Mouse (Mus musculus): ENCODE measurements around the gene Gm14399. TPM values are rescaled to one million over a fixed set of nuclear protein-coding genes. Genes with fewer than 3 reads are reported as not detected.

Gene Gm14399
- polyA plus RNA-seq (2012; rRNA removed) = 8.3 and 8.9 TPM in 2 replicates

DNA sequence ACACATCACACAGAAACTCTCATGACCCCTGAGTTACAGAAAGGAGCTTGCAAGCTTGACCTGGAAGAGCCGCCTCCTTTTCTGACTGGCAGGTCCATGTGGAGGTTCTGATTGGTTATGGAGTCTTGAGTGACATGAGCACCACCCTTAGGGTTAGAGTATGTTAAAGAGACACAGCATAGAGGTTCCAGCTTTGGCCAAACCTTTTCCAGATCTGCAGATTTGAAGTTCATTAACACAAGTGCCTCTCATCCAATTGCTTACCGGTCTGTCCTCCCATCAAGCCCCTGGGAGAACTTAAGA is at the start of gene Gm14399:
TSS of gene Gm14399 (minus strand) at position 20 of the 303 bp plus-strand sequence.

DNA sequence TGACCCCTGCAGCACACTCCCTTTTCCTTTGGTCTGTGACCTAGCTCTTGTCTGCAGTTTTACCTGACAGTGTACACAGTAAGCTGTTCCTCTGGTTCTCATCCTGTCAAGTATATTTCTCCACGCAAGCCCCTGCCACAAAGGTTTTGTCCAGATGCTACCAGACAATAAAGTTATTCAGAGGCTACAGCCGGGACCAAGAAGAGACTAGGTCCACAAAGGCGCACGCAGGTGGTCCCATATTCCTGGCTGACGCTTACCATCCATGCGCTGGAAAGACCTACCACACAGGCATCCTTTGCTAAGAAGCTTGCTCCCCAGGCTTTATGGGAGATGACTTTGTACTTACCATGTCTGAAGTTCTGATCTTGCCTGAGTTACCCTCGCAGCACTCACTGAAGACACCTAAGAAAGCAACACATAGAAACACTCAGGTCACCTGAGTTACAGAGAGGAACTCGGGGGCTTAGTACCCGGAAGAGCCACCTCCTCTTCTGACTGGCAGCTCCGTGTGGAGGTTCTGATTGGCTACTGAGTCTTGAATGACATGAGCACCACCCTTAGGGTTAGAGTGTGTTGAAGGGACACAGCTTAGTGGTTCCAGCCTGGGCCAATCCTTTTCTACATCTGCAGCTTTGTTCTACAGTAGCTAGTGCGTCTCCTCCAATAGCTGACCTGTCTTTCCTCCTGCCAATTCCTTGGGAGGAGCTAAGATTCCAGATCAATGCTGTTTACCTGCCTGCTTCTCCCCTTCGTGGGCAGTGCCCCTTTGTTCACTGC is 33.8 kb upstream of the Gm14399 start, which contains the start of gene Gm14443:
TSS of gene Gm14443 (minus strand) at position 471 of the 780 bp plus-strand sequence.

Other genes starting within 250 kb of the Gm14399 start
- 0.09 TPM in 1 of 2 replicates, not detected in the other for gene Gm14444, start 131.8 kb downstream of the Gm14399 start, polyA plus RNA-seq (2012; rRNA removed)
- gene Gm14393, start 74.2 kb downstream of the Gm14399 start, polyA plus RNA-seq (2012; rRNA removed) = 0.48 TPM in 1 of 2 replicates, not detected in the other
- 1.7 and 2.2 TPM in 2 replicates for gene Gm14443, start 33.9 kb upstream of the Gm14399 start, polyA plus RNA-seq (2012; rRNA removed)
- gene Gm14391, start 64.9 kb upstream of the Gm14399 start, polyA plus RNA-seq (2012; rRNA removed) = 13.0 and 14.1 TPM in 2 replicates
- gene Gm14440, start 133.1 kb upstream of the Gm14399 start, polyA plus RNA-seq (2012; rRNA removed) = not detected in 2 replicates
- 14.4 and 15.2 TPM in 2 replicates for gene Gm4631, start 196.2 kb upstream of the Gm14399 start, polyA plus RNA-seq (2012; rRNA removed)
- gene Zfp968, start 230.4 kb upstream of the Gm14399 start, polyA plus RNA-seq (2012; rRNA removed) = 3.2 and 3.3 TPM in 2 replicates

Measured in central nervous system, embryonic 14 days (tissue).